Mouse (Mus musculus) T-helper 2 cell (primary cell): ENCODE measurements at regions not wholly inside any gene's neighbourhood (a gene's known extent, or its start where the extent isn't known, plus 50 kb on each side); places are given as distances from the start of the nearest gene placed in this dataset.

Source experiments
- in situ Hi-C: fragments of 300-600 bp; cut with MboI, MseI; formaldehyde crosslinking; loops from one replicate; pipeline ENCODE4 v1.15.1; 2025; ENCODE audit warnings: high pct_unique_total_duplicates

GRCm38 (mm10) chr1:151087811-151088511 lies 94.4 kb upstream of the Gm47985 start:
- in situ Hi-C loops = no loop called here

DNA sequence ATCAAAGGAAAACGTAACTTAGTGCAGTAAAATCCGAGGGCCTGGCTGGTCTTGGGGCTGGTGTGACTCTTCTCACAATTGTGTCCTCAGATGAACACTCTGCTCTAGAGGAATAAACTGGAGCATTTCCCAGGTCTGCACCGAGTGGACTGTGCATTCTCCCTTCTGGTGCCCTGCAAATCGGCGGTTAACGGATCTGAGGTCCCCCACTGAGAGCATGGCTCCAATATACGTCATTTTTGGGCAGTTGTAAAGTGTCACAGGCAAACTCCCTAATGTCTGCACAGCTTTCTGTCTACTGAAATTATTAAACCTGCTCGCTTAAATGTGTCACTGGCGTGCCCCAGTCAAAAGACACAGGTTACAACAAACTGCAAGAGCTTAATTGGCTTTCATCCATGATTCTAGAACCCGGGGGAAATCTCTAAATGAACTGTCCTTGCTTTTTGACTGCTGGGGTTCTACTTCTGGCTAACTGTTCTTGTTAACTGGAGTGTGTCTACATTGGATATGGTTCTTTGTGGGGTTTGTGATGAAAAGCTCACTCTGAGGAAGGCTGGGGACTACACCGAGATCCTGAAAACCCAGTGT lies 93.7 kb upstream of the Gm47985 start:
- in situ Hi-C loops = no loop called here

DNA sequence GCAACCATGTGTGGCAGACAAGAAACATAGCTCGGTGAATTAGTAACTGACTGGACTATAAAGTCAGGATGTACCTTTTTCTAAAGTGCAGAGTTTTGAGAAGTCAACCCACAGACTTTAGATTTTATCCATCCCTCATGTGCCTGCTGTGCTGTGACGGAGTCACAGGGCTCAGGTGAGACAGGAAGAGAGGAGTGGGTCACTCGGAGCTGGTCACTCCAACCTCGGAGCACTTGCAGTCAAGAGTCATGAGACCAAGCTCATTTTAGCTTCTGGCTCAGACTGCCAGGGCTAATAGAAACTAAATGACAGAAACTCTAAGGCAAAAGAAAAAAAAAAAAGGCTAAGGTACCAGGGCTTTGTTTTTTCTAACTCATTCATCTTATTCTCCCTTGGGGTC lies 90.3 kb upstream of the Gm47985 start:
- in situ Hi-C loops = no loop called here

- in situ Hi-C loops = no loop called here
Observed at GRCm38 (mm10) chr1:151095344-151096050, 86.8 kb upstream of the Gm47985 start.

GRCm38 (mm10) chr1:151096079-151096478 lies 86.3 kb upstream of the Gm47985 start:
- in situ Hi-C loops = no loop called here

DNA sequence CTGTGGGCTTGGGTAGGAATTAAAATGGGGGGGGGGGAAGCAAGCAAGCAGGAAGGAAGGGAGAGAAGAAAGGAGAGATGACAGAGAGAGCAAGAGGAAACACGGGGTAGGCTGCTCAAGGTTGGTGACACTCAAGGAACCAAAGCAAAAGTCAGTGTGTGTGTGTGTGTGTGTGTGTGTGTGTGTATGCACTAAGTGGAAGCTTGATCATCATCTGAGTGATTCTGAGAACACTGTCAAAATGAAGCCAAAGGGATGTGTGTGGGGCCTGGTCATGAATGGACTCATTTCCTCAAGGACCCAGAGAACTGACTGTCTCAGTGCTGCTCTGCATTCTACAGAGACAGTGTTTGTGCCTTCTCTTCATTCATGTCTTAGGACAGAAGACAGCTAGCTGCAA lies 84.8 kb upstream of the Gm47985 start:
- in situ Hi-C loops = no loop called here

DNA sequence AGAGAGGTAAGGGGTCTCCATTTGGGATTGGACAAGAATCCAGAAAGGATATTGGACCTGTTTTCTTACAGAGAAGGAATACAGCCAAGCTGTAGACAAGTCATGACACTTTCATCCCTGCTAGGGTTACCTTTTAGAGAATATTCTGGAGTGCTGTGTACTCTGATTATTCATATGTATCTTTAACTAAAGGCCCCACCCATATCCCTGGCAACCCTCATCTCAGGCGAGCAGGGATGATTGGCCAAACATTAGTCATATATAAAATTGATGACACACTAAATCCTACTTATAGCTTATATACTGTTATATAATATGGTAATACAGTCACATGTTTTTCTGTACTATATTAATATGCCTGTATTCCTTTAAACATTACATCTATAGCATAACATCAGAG lies 83.6 kb upstream of the Gm47985 start:
- in situ Hi-C loops = no loop called here

DNA sequence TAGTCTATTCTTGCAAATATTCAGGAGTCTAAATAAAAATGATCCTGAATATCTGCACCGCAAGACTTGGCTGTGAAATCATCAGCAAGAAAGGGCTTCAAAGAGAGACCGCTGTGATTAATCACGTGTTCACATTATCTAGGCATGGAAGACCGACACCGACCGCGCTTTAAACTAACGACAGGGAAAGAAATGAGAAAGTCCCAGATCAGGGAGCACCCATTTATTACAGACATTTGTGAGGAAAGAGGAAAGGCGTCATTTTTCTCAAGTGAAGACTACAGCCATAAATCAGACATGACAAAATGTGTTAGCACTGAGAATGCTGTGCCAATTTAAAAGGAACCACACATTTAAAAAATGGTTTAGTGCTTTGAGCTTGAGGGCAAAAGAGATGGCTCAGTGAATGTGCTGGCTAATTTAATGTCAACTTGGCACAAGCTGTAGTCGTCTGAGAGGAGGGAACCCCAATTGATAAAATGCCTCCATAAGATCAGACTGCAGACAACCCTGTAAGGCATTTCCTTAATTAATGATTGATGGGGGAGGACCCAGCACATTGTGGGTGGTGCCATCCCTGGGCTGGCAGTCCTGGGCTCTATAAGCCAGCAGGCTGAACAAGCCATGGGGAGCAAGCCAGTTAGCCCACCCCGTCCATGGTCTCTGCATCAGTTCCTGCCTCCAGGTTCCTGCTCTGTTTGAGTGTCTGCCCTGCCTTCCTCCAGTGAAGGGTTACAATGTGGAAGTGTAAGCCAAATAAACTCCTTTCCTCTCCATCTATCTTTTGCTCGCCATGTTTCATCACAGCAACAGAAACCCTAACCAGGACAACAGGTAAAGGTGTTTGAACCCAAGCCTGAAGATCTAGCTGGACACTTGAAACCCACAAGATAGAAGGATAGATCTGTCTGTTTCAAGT lies 81.5 kb upstream of the Gm47985 start:
- in situ Hi-C loops = no loop called here

DNA sequence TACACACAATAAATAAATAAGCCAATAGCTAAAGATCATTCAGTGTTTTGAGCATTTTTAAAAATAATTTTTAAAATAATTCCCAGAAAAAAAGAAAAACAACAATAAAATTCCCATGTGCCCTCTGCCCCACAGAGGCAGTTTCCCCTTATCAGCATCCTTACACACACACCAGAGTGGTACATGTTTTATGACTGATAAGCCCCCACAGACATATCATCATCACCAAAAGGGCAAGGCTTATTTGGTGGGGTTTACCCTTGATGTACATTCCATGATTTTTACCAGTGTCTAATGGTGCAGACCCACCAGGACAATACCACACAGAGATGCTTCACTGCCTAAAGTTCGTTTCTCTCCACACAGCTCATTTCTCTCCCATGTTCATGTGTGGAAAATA lies 80.8 kb upstream of the Gm47985 start:
- in situ Hi-C loops = no loop called here

GRCm38 (mm10) chr1:151102061-151102460 lies 80.3 kb upstream of the Gm47985 start:
- in situ Hi-C loops = no loop called here

DNA sequence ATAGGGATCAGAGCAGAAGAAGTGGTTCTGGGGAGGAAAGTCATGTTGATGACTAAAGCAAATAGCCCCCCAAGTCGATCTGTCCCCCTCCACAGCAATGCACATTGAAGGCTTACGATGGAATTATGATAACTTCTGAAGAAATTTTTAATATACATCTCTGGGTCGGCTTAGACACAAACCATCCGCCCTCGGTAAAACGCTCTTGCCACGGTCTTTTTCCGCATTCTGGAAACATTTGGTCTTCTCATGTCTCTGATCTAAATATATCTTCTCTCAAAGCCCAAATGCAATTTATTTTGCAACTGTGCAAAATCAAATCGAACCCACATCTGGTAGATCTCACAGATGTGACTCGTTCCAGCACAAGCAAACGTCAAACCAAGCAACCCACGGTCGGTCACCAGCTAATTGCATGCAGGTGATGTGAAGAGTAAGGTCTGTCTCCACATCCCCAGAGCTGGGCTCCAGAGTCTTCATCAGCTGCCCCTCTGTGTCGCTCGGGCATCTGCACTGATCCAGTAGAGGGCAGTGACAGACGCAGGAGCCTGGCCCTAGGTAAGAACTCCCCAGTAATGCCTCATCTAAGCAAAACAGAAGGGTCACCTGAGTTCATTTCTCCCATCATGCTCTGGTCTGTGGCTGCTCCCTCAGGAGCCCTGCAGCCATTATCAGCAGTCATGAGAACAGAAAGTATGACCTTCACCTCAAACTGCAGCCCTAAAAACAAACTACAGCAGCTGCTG lies 79.5 kb upstream of the Gm47985 start:
- in situ Hi-C loops = no loop called here

DNA sequence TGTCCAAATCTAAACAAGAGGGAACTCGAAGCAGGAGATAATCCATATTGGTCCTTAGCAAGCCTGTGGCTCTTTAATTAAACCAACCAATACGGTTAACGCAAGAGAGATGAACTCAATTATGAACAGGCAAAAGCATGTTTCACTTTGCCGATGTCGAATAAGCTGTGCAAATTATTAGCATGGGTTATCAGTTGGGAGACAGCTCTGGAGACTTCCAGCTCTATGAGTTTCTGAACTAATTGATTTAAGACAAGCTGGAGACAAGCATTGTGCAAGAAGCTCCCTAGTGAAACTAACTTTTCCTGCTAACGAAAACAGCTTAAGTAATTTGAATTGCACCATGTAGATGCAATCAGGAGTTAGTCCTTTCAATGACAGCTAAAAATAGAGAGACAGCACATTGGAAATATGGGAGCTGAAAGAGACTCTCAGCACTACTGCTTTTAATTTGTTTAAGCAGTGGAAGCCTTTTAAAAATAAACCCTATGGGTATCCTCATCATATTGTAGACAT lies 78.8 kb upstream of the Gm47985 start:
- in situ Hi-C loops = no loop called here

DNA sequence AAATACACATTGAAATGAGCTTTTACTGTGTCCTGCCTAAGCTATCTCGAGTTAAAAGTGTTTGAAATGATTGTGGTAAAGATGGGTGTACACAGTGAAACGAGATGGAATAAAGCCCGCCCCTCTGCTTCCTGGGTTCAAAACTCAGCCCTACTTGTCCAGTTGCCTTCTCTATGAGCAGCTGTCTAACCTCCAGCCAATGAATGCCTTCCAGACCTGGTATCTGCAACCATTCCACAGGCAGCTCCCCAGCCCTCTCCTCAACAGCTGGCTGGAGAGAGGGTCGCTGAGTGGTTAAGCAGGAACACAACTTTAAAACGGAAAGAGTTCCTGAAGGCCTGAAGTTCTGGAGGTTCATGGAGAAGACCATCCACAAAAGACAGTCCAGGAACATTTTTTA lies 78.0 kb upstream of the Gm47985 start:
- in situ Hi-C loops = no loop called here

- in situ Hi-C loops = no loop called here
Observed at GRCm38 (mm10) chr1:151104806-151105205, 77.5 kb upstream of the Gm47985 start.

DNA sequence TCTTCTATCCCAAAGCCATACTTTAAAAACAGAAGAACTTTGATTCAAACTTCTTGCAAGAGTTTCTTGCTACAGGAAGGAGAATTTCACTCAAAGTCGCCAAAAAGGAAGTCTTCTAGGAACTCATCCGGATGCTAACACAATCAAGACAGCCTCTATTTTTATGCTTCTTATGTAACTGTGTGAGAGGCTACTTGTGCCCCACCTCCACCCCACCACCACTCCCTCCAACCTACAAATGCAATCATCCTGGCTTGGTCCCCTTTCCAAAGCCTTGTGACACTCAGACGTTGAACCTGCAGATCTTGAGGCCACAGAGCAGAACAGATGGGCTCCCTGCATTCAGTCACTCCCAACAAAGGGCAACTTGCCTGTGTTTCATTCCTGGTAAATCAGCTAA lies 77.1 kb upstream of the Gm47985 start:
- in situ Hi-C loops = no loop called here

DNA sequence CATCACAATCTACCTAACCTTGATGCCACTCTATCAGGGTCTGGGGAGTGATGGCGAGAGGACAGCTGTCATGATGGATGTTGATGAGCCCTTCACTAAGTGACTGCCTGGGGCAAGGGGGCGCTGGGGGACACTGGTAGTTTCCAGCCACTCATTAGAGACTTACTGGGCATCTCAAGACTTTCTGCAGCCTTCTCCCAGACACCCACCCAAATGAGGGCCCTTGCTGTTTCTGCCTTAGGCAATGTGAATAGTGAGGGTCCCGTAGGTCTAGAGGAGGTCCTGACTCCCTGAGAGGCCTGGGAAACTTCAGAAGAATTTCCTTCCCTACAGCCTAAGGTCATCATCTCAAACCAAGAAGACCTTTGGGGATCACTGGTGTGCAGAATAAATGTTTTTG lies 74.9 kb upstream of the Gm47985 start:
- in situ Hi-C loops = no loop called here

DNA sequence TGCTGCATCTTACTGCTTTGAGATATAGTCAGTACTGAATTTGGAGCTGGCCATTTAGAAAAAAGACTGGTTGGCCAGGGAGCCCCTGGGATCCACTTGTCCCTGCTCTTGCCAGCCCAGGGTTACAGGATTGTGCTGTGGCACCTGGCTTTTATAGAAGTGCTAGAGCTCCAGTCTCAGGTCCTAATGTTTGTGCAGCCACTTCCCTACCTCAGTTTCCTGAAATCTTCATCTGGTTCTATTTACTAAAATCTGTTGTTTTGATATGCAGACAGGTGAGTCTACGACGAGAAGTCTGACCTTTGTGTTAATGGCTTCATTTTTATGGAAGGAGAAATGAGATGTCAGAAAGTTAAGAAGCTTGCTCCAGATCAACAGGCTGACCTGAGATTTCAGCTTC lies 73.0 kb upstream of the Gm47985 start:
- in situ Hi-C loops = no loop called here

DNA sequence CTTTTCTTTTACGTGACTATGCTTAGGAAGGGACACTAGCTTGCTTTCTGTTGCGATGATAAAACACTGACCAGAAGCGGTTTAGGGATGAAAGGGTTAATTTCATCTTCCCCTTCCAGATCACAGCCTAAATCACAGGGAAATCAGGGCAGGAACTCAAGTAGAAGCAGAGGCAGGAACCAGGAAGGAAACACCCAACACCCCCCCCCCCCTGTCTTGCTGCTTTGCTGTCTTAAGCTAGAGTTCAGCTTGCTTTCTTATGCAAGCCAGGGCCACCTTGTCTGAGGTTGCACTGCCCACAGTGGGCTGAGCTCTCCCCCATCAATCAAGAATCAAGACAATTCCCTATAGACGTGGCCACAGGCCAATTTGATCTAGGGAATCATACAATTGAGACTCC lies 71.9 kb upstream of the Gm47985 start:
- in situ Hi-C loops = no loop called here

- in situ Hi-C loops = no loop called here
Observed at GRCm38 (mm10) chr1:151111683-151112082, 70.7 kb upstream of the Gm47985 start.

DNA sequence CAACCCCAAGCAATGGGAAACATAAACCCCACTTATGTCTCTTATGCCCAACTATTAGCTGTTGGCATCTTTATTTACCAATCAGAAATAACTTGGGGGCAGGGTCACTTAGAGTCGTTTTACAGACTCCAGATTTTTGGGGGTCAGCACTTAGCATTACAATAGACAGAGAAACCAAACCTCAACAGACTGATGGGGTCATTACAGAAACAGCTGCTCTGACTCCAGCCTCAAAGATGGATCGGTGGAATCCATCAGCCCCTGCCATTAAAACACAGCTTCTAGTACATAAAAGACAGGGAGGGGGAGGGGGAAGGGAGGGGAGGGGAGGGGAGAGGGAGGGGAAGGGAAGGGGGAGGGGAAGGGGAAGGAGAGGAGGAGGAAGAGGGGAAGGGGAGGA lies 69.9 kb upstream of the Gm47985 start:
- in situ Hi-C loops = no loop called here

- in situ Hi-C loops = no loop called here
Observed at GRCm38 (mm10) chr1:151113199-151113598, 69.1 kb upstream of the Gm47985 start.
